8 mouse cellular contexts compared by ENCODE assay signal in genomic region chr8:81342999-81343302, GRCm38 (mm10). TPM values are rescaled to one million over a fixed set of nuclear protein-coding genes. Genes with fewer than 3 reads are reported as not detected.
DNase-seq lines count a peak whose midpoint lies in the region; ATAC-seq and TF ChIP-seq lines count a peak whose summit lies in the region.

No protein-coding gene starts in this region.

- TF ChIP-seq POLR2A in ES-Bruce4 (IDR thresholded peaks at IDR 0.05; ENCODE audit: insufficient read depth, low read length), result no peak

- no peak for ATAC-seq in heart, embryonic 13.5 days (ENCODE audit: extremely low read depth, insufficient number of reproducible peaks, low FRiP score, low TSS enrichment)
- ATAC-seq in hindbrain, embryonic 11.5 days (ENCODE audit: low FRiP score), result 0 out of 2 replicates have a peak, but pooled peaks have one; percentile 19
- ATAC-seq in frontal cortex, adult (ENCODE audit: low TSS enrichment), result no peak

- DNase-seq in heart, postnatal 25 days (ENCODE audit: low spot score), result no peak
- DNase-seq in hindbrain, embryonic 11.5 days (ENCODE audit: low spot score), result no peak
- no peak for DNase-seq in layer of hippocampus, postnatal 25 days (ENCODE audit: extremely low spot score in 1 of 2, low spot score in 1 of 2)
- DNase-seq in adrenal gland, adult 2 months, result no peak

- no peak for TF ChIP-seq CTCF in ES-Bruce4 (IDR thresholded peaks at IDR 0.05; ENCODE audit: low read depth, low read length)

- TF ChIP-seq EP300 in ES-Bruce4 (IDR thresholded peaks at IDR 0.05; ENCODE audit: insufficient read depth, low read depth, low read length), result no peak

- intact Hi-C loops in heart, postnatal 25 days (cut with DNase I), result loop anchor here (10.0 kb wide), 1 partner anchor 1502 kb away; no protein-coding TSS in a partner anchor

- H3K4me2 ChIP-seq in heart, embryonic 13.5 days, result peak overlapping the region; percentile 78
- peak overlapping the region; percentile 74 for H3K4me2 ChIP-seq in hindbrain, embryonic 11.5 days (replicated peaks; ENCODE audit: low read depth, low read length)

- H3K36me3 ChIP-seq in heart, embryonic 13.5 days, result no peaks in the 10 kb centered on the region
- H3K36me3 ChIP-seq in ES-Bruce4 (ENCODE audit: control insufficient read depth, insufficient read depth, low read length, poor library complexity, severe bottlenecking), result no peaks in the 10 kb centered on the region
- no peaks in the 10 kb centered on the region for H3K36me3 ChIP-seq in hindbrain, embryonic 11.5 days (ENCODE audit: control insufficient read depth, insufficient read depth, low read length)
- H3K36me3 ChIP-seq in megakaryocyte, embryonic 14.5 days (replicated peaks; ENCODE audit: low read length), result peaks cover 35% of the 10 kb centered on the region

- 13% methylated on average over 3 of the region's 3 CpGs for WGBS in heart, embryonic 13.5 days
- WGBS in hindbrain, embryonic 11.5 days, result 22% methylated on average over 3 of the region's 3 CpGs

- peaks cover 11% of the 10 kb centered on the region for H3K4me1 ChIP-seq in heart, embryonic 13.5 days
- H3K4me1 ChIP-seq in ES-Bruce4 (ENCODE audit: control insufficient read depth, insufficient read depth, low read length), result no peaks in the 10 kb centered on the region
- peaks cover 2% of the 10 kb centered on the region; the same call in 1 of the 2 replicates for H3K4me1 ChIP-seq in hindbrain, embryonic 11.5 days (replicated peaks; ENCODE audit: control insufficient read depth, insufficient read depth, low read length)
- H3K4me1 ChIP-seq in megakaryocyte, embryonic 14.5 days, result peaks cover 50% of the 10 kb centered on the region

- no peak overlapping the region; the same call in 1 of the 2 replicates for H3K27ac ChIP-seq in heart, embryonic 13.5 days (replicated peaks)
- no peak overlapping the region for H3K27ac ChIP-seq in ES-Bruce4 (ENCODE audit: insufficient read depth, low read length)
- H3K27ac ChIP-seq in hindbrain, embryonic 11.5 days (ENCODE audit: low read depth, low read length), result no peak overlapping the region

- H3K4me3 ChIP-seq in heart, embryonic 13.5 days, result peak overlapping the region; percentile 67
- peak overlapping the region; percentile 69; the same call in 1 of the 2 replicates for H3K4me3 ChIP-seq in ES-Bruce4 (ENCODE audit: low read depth, low read length)
- peak overlapping the region; percentile 46 for H3K4me3 ChIP-seq in hindbrain, embryonic 11.5 days (ENCODE audit: low read depth, low read length)
- peak overlapping the region; percentile 99 for H3K4me3 ChIP-seq in megakaryocyte, embryonic 14.5 days (replicated peaks)

- H3K27me3 ChIP-seq in heart, embryonic 13.5 days (replicated peaks), result peaks cover 40% of the 10 kb centered on the region
- H3K27me3 ChIP-seq in ES-Bruce4 (ENCODE audit: control insufficient read depth, insufficient read depth, low read length, poor library complexity, severe bottlenecking), result peaks cover 3% of the 10 kb centered on the region
- no peaks in the 10 kb centered on the region for H3K27me3 ChIP-seq in hindbrain, embryonic 11.5 days (ENCODE audit: control insufficient read depth, insufficient read depth, low read length)
- no peaks in the 10 kb centered on the region for H3K27me3 ChIP-seq in megakaryocyte, embryonic 14.5 days (replicated peaks)

- peak overlapping the region; percentile 81 for H3K9ac ChIP-seq in heart, embryonic 13.5 days
- H3K9ac ChIP-seq in ES-Bruce4 (ENCODE audit: low read depth, poor library complexity, severe bottlenecking), result no peak overlapping the region
- no peak overlapping the region for H3K9ac ChIP-seq in hindbrain, embryonic 11.5 days (ENCODE audit: low read depth, low read length)

- peaks cover 4% of the 10 kb centered on the region; the same call in 1 of the 2 replicates for H3K9me3 ChIP-seq in heart, embryonic 13.5 days
- no peaks in the 10 kb centered on the region for H3K9me3 ChIP-seq in ES-Bruce4 (replicated peaks; ENCODE audit: control insufficient read depth, insufficient read depth, low read length, poor library complexity, severe bottlenecking)
- H3K9me3 ChIP-seq in hindbrain, embryonic 11.5 days (ENCODE audit: control insufficient read depth, low read length), result no peaks in the 10 kb centered on the region
- peaks cover 8% of the 10 kb centered on the region for H3K9me3 ChIP-seq in megakaryocyte, embryonic 14.5 days

RNA-seq across cellular contexts. Expression of gene Inpp4b, which starts 0.6 kb away (rescaled TPM):
- polyA plus RNA-seq in heart, embryonic 13.5 days (2015; fragmentation: Nextera tagmentation; extraction: Ambion mirVana), result 9.4 and 11.7 TPM in 2 replicates
- total RNA-seq in heart, postnatal 25 days (2021), result 10 to 100 TPM; 74.5 to 77.8 TPM
- not detected in 2 replicates for polyA plus RNA-seq in ES-Bruce4 (2011; ENCODE audit: insufficient read depth, insufficient read length, low read depth, missing spikeins)
- 3.5 and 7.0 TPM in 2 replicates for polyA plus RNA-seq in hindbrain, embryonic 11.5 days (2014; fragmentation: Nextera tagmentation; extraction: Ambion mirVana)
- polyA plus RNA-seq in megakaryocyte, embryonic 14.5 days (2012; ENCODE audit: insufficient read depth, low replicate concordance), result 1.1 TPM in 1 of 2 replicates, not detected in the other
- 10 to 100 TPM in 1 of 2 experiments, 1 to 10 TPM in 1; 8.5 to 10.2 TPM for total RNA-seq in layer of hippocampus, postnatal 25 days (2021)
- 1 to 10 TPM; 6.4 to 8.1 TPM for total RNA-seq in adrenal gland, adult 2 months (2021)
- polyA plus RNA-seq in adrenal gland, adult 2 months (2012; rRNA removed), result 0.17 and 0.20 TPM in 2 replicates

Comparison
In these comparisons a context has a peak if more than half of its experiments do, and no peak if none do; other contexts are left out.
1. H3K4me3 ChIP-seq: peak in every context shown above with its lines; median percentile 99 in megakaryocyte, embryonic 14.5 days; 69 in ES-Bruce4; 67 in heart, embryonic 13.5 days; 46 in hindbrain, embryonic 11.5 days.